Mouse (Mus musculus) kidney, adult 8-10 months (tissue): ENCODE measurements around the gene Brca1.
"Not testable (repeated sequence)": the region's sequence is repeated elsewhere in the genome, so short reads cannot be mapped to it uniquely, and the experiment has no call there.

Experiments
- DNase-seq, 2 experiments: peaks; one replicate each; pipeline ENCODE4 v3.0.0; 2022

The Brca1 gene

DNA sequence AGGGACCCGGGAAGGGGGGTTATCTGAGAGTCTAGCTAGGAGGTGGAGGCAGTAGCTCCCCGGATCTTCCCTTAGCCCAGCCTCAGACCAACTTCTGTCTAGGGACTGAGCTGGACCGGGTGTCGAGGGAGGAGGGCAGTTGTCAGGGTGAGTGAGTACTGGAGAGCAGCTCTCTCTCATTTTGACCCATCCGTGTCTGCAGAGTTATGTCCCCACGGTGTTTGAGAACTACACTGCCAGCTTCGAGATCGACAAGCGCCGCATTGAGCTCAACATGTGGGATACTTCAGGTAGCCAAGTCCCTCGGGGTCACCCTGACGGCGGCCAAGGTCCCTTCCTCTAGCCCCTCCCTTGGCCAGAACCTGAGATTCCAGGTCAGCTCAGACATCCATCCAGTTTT is 83.0 kb downstream of the Brca1 start:
- DNase-seq = no peak

DNA sequence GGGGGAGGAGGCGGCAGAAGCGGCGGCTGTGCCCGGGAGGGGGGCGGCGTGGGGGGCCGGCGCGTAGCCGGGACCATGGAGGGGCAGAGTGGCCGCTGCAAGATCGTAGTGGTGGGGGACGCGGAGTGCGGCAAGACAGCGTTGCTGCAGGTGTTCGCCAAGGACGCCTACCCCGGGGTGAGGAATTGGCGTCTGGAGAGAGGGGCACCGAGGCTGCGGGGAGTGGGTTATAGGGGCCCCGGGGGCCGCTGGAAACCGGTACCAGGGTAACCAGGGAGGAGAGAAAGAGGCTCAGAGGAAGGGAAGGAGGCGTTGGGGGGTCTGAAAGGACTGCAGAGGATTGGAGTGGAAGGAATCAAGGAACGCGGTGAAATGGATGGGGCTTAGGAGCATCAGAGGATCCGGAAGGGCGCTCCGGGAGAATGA is 83.5 kb downstream of the Brca1 start:
- no peak for DNase-seq

DNA sequence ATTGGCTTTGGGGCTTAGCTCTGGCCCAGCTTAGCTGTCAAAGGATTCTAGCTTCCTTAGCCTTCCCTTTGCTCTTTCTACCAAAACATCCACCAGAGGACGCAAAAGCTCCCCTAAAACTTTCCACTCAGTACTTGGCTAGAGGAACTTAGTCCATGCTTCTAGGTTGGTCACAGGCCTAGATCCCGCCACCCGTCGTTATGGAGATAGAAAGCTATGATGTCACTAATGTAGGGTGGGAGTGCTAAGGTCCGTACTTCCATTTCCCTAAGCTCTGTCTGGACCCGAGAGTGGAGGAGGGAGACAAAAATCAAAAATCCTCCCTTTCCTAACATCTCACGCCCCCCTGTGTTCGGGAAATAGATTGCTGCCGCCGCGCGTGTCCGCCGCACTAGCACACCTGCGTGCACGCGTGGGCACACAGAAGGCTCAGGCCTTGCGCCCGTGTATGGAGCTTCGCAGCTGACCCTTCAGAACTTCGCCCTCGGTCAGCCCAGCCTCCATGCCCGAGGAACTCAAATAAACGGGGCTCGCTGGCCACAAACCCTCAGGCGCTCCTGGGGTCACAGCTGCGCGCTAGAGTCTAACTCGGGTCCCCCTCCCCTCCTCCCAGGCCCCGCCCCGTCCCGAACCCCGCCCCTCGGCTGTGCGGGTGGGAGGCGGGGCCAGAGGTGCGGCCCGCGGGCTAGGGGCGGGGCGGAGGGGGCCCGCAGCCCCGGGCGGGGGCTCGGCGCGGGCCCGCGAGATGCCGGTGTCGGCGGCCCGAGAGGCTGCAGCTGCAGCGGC is 84.1 kb downstream of the Brca1 start:
- peak; percentile 77 to 83 for DNase-seq

DNA sequence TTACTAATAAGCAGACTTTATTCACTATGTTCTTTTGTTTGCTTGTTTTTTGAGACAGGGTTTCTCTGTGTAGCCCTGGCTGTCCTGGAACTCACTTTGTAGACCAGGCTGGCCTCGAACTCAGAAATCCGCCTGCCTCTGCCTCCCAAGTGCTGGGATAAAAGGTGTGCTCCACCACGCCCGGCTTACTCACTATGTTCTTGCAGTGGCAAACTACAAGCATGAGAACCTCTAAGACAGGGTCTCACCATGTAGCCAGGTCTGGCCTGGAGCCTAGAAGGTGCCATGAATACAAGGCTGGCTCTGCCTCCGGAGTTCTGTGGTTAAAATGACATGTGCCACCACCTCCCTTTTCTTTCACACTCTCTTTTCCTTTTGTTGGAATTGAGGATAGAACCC is 85.2 kb downstream of the Brca1 start:
- DNase-seq = not testable (repeated sequence)

DNA sequence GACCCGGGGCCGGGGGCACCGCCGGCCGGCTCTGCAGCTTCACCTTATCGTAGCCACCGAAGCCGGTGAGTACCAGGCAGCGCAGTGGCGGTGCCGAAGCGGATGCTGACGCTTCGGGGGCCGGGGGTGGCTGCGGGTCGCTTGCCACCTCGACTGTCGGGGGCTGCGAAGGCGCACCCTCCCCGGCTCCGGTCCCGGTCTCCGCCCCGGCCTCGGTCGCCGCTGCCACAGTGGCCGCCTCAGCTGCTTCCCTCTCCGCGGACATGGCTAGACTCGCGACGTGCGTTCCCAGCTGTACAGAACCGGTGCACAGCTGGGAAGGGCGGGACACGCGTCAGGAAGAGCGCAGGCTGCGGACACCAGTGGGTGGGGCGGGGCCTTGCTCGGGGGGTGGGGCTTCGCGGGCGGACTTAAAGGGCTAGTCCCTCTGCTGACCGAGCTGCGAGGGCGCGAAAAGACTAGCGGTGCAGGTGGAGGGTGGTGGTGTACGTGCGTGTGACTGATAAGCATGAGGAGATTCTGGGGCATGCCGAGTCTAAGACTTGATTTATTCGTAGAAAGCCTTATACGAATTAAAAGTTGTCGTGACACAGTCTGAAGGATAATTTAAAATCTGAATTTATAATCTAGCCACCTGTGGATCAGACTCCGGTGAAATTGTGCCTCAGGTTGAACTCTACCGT is 85.7 kb downstream of the Brca1 start, which contains the start of gene Vat1:
Vat1 (minus strand) TSS at position 362 of the 683 bp plus-strand sequence.
- DNase-seq = peak; percentile 55 to 60

- peak; percentile 35 to 63 for DNase-seq
Measured at GRCm38 (mm10) chr11:101465101-101465868, 86.5 kb downstream of the Brca1 start.

GRCm38 (mm10) chr11:101464211-101465100 is 87.3 kb downstream of the Brca1 start, which contains the start of gene Rnd2:
Gene Rnd2 (plus strand): TSS chr11:101464999.
- peak; percentile 35 to 52 for DNase-seq

- DNase-seq = no peak
Measured at GRCm38 (mm10) chr11:101462583-101463440, 88.9 kb downstream of the Brca1 start.

GRCm38 (mm10) chr11:101462141-101462540 is 89.6 kb downstream of the Brca1 start:
- DNase-seq = no peak

- DNase-seq = no peak
Measured at GRCm38 (mm10) chr11:101460321-101460720, 91.4 kb downstream of the Brca1 start.

DNA sequence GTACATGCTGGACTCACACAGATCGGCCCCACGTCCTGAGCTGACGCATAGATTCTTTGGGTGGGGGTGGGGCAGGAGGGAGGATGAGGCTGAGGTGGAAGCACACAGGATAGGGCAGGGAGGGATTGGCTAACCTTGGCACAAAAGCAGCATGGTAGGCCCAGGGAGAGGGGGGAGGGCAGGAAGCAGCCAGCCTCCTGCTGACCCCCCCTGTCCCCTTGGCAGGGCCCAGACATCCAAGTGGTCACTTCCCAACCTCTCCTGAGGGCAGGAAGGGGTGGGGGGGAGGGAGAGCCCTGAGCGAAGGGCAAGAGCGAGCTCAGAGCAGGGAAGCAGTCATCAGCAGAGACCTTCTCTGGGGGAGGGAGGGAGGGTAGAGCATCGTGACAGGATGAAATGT is 92.0 kb downstream of the Brca1 start:
- DNase-seq = no peak

- DNase-seq = no peak
Measured at GRCm38 (mm10) chr11:101458217-101458616, 93.5 kb downstream of the Brca1 start.

DNA sequence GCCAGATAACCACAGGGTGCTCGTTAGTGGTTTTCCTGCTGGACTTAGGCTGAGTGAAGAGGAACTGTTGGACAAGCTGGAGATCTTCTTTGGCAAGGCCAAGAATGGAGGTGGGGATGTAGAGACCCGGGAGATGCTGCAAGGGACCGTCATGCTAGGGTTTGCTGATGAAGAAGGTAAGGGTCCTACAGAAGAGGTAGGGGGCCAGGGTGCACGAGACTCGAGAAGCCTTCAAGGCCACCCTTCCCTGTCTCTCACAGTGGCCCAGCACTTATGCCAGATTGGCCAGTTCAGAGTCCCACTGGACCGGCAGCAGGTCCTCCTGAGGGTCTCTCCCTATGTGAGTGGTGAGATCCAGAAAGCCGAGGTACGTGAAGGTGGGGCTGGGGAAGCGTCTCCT is 94.1 kb downstream of the Brca1 start:
- no peak for DNase-seq

- no peak for DNase-seq
Measured at GRCm38 (mm10) chr11:101455627-101456026, 96.1 kb downstream of the Brca1 start.

DNA sequence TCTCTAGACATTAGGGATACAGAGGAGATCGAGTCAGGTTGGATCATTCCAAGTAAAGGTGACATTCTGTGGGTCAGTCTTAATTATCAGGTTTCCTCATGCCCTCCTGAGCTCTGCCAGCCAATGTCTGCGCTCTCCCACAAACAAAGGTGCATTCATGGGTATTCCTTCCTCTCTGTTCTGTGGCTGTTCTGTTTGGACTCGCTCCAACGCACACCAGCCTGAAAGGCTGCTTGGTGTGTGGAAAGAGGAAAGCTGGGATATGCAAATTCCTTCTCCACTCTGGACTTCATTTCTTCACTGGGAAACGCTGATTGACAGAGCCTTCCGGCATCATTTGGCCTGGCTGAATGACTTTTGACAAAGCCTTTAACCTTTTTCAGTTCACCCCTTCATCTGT is 97.1 kb downstream of the Brca1 start:
- DNase-seq = no peak

GRCm38 (mm10) chr11:101452093-101452774 is 99.5 kb downstream of the Brca1 start:
- DNase-seq = no peak

- DNase-seq = no peak
Measured at GRCm38 (mm10) chr11:101451536-101451935, 100.2 kb downstream of the Brca1 start.

DNA sequence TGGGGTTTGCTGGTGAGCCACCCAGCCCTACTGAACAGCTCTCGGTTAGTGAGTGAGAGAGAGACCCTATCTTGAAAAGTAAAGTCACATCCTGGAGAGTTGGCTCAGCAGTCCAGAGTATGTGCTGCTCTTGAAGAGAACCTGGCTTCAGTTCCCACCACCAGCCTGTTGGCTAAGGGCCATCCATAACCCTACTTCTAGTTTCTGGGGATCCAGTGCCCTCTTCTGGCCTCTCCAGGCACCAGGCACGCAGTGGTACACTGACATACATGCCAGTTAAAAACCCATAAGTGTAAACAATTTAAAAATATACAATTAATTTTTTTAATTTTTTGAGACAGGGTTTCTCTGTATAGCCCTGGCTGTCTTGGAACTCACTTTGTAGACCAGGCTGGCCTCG is 101.4 kb downstream of the Brca1 start:
- DNase-seq = no peak

- DNase-seq = not testable (repeated sequence)
Measured at GRCm38 (mm10) chr11:101449596-101449995, 102.2 kb downstream of the Brca1 start.

- no peak for DNase-seq
Measured at GRCm38 (mm10) chr11:101448899-101449298, 102.9 kb downstream of the Brca1 start.
